Mouse (Mus musculus): ENCODE data around the gene Nudt14. TPM values are rescaled to one million over a fixed set of nuclear protein-coding genes. Genes with fewer than 3 reads are reported as not detected.

Nudt14 gene
- polyA plus RNA-seq, 1 experiment from 2014 or later, result 65.5 TPM

GRCm38 (mm10) chr12:112961872-112962271 is 19.9 kb upstream of the Nudt14 start:
- DNase-seq (ENCODE audit: low spot score), result no peak
- 77% methylated on average over 5 of the region's 5 CpGs for WGBS
- Histone ChIP-seq H3K9me3 (no peaks in the 10 kb centered on the region), H3K27ac (no peak overlapping the region), H3K27me3 (ENCODE audit: insufficient read depth, poor library complexity, severe bottlenecking) (no peaks in the 10 kb centered on the region), H3K4me3 (no peak overlapping the region), H3K36me3 (peaks cover 77% of the 10 kb centered on the region), H3K4me1 (peaks cover 19% of the 10 kb centered on the region)

DNA sequence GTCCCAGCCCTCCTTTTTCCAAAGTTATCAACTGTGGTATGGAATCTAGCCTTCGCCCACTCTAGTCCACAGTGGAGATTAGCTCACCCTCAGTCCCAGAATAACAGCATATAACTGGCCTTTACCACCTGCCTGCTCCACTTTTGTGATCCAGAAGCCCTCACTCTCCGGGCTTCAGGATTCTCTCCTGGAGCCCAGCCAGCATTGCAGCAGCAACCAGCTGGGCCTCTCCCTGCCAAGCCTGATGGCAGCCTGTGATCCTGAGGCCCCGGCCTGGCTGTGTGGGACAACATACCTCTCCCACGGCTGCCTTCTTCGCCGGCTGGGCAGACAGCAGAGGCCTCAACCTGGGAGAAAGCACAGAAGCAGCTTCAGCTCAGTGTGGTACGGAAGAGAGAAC is 19.5 kb upstream of the Nudt14 start:
- Histone ChIP-seq H3K27ac (no peak overlapping the region), H3K36me3 (peaks cover 76% of the 10 kb centered on the region)
- DNase-seq (ENCODE audit: low spot score), result no peak

GRCm38 (mm10) chr12:112959421-112959820 is 17.5 kb upstream of the Nudt14 start:
- no peak for DNase-seq (ENCODE audit: low spot score)
- Histone ChIP-seq H3K9me3 (no peaks in the 10 kb centered on the region), H3K4me1 (peaks cover 25% of the 10 kb centered on the region), H3K4me3 (no peak overlapping the region), H3K27me3 (ENCODE audit: insufficient read depth, poor library complexity, severe bottlenecking) (no peaks in the 10 kb centered on the region), H3K27ac (no peak overlapping the region), H3K36me3 (peaks cover 63% of the 10 kb centered on the region)
- WGBS, result 75% methylated on average over 8 of the region's 8 CpGs

More for the DNA sequence above, 19.5 kb upstream of the Nudt14 start:
- H3K4me1 ChIP-seq, result peaks cover 19% of the 10 kb centered on the region
- no peaks in the 10 kb centered on the region for H3K9me3 ChIP-seq
- no peak overlapping the region for H3K4me3 ChIP-seq
- WGBS, result 82% methylated on average over 7 of the region's 7 CpGs
- H3K27me3 ChIP-seq (ENCODE audit: insufficient read depth, poor library complexity, severe bottlenecking), result no peaks in the 10 kb centered on the region

DNA sequence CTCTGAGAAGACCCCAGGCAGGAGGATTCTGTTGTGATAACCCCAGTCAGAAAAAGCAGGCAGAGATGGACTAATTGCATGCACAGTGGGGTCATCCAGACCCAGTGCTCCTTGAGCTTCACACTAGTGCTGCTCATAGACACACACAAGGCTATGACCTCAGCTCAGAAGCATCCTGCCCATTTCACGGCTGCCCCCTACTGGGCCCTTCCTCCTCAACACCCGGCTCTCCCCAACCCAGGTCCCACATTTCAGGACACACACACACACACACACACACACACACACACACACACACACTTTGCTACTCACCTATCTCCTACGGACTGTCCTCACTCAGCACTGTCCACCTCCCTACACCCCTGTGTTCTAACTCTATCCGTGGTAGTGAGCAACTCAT is 16.4 kb upstream of the Nudt14 start:
- H3K27me3 ChIP-seq (ENCODE audit: insufficient read depth, poor library complexity, severe bottlenecking), result no peaks in the 10 kb centered on the region
- no peaks in the 10 kb centered on the region for H3K9me3 ChIP-seq
- WGBS, result 22% methylated on average over 4 of the region's 4 CpGs
- peaks cover 29% of the 10 kb centered on the region for H3K4me1 ChIP-seq
- peak overlapping the region; percentile 43 for H3K27ac ChIP-seq
- H3K36me3 ChIP-seq, result peaks cover 52% of the 10 kb centered on the region
- DNase-seq (ENCODE audit: low spot score), result peak; percentile 84
- H3K4me3 ChIP-seq, result no peak overlapping the region

DNA sequence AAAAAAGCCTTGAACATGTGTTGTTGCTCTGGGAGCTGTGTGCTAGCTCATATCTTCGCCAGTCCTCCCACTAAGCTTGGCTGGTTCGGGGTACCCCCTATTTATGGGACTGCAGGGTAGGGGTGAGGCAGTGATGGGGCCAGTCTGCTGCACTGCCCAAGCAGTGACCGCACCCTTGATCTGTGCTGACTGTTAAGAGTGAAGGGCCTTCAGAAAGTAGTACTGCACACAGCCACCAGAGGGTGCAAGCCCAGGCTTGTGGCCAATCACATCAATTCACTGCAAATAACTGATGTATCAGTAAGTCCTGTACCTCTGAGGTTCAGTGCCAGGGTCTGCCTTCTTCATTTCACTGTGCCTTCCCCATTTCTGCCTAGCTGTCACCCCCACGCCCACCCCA is 13.9 kb upstream of the Nudt14 start:
- 36% methylated on average over 4 of the region's 4 CpGs for WGBS
- H3K4me1 ChIP-seq, result peaks cover 54% of the 10 kb centered on the region
- H3K27ac ChIP-seq, result no peak overlapping the region
- H3K9me3 ChIP-seq, result no peaks in the 10 kb centered on the region
- peak; percentile 88 for DNase-seq (ENCODE audit: low spot score)
- peaks cover 27% of the 10 kb centered on the region for H3K36me3 ChIP-seq
- H3K27me3 ChIP-seq (ENCODE audit: insufficient read depth, poor library complexity, severe bottlenecking), result no peaks in the 10 kb centered on the region
- H3K4me3 ChIP-seq, result no peak overlapping the region

DNA sequence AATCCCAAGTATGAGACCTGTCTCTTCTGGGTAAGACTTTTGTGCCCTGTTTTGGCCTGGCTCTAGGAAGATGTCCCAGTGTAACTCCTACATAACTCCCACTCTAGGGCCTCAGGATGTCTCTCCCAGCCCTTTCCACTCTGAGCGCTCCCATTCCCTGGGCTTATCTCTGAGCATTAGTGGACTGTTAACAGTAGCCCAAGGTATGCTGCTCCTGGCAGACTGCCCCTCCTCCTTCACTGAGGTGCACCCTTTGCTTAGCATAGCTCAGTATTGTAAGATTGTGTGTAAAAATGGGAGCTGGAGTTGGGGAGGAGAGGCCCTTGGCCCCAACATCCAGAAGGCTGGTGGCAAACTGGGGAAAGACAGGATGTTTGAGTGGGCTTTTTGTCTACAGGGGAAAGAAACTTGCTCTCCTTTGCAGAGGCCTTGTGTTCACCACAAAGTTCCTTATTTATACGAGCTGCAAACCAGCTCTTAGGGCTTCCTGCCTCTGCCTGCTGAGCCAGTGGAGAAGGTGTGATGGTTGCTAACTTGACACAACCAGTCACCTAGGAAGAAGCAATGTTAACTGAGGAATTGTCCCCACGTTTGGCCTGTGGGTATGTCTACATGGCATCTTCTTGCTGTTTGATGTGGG is 11.1 kb upstream of the Nudt14 start:
- peaks cover 10% of the 10 kb centered on the region for H3K36me3 ChIP-seq
- WGBS, result 43% methylated on average over 3 of the region's 3 CpGs
- peaks cover 62% of the 10 kb centered on the region for H3K4me1 ChIP-seq
- no peak overlapping the region for H3K4me3 ChIP-seq
- no peak for DNase-seq (ENCODE audit: low spot score)
- no peaks in the 10 kb centered on the region for H3K9me3 ChIP-seq
- H3K27me3 ChIP-seq (ENCODE audit: insufficient read depth, poor library complexity, severe bottlenecking), result peaks cover 11% of the 10 kb centered on the region; the same call in 1 of the 2 replicates
- H3K27ac ChIP-seq, result peak overlapping the region; percentile 93; the same call in 1 of the 2 replicates

- no peak for DNase-seq (ENCODE audit: low spot score)
- H3K9me3 ChIP-seq, result no peaks in the 10 kb centered on the region
- H3K27me3 ChIP-seq (ENCODE audit: insufficient read depth, poor library complexity, severe bottlenecking), result peaks cover 16% of the 10 kb centered on the region; the same call in 1 of the 2 replicates
- peaks cover 63% of the 10 kb centered on the region for H3K4me1 ChIP-seq
- 53% methylated on average over 8 of the region's 8 CpGs for WGBS
- peaks cover 10% of the 10 kb centered on the region for H3K36me3 ChIP-seq
- no peak overlapping the region for H3K4me3 ChIP-seq
- peak overlapping the region; percentile 93; the same call in 1 of the 2 replicates for H3K27ac ChIP-seq
Measured at GRCm38 (mm10) chr12:112952433-112952832, 10.5 kb upstream of the Nudt14 start.

DNA sequence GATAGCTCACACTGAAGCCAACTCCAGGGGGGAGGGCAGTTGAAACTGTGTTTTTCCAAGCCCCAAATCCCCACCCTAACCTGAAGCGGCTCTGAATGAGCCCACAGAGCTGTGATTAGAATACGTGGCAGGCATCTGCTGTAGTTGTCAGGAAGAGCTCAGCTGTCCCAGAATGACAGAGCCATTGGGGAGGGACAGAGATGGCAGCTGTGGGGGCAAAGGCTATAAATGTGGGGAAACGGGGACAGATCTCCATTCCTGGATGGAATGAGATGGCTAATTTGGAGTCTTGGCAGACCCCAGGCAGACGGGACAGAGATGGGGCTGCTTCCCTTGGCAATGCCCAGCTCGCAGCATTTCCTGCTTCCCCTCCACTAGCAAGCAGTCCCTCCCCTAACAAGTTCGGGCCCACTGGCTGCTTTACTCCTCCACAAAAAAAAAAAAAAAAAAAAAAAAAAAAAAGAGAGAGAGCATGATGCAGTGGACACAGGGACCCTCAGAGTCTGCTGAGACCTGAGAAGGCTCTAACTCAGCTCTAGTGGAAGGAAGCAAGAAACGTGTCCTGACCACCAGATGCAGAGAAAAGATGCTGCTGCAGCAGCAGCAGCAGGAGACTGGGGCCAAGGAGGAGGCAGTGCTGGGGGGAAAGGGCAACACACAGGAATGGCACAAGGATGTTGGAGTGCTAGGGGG is 9.4 kb upstream of the Nudt14 start:
- Histone ChIP-seq H3K4me3 (peak overlapping the region; percentile 75; the same call in 1 of the 2 replicates), H3K36me3 (peaks cover 6% of the 10 kb centered on the region), H3K27ac (peak overlapping the region; percentile 93), H3K9me3 (no peaks in the 10 kb centered on the region), H3K27me3 (ENCODE audit: insufficient read depth, poor library complexity, severe bottlenecking) (peaks cover 20% of the 10 kb centered on the region; the same call in 1 of the 2 replicates), H3K4me1 (peaks cover 62% of the 10 kb centered on the region)
- WGBS, result 15% methylated on average over 7 of the region's 7 CpGs
- DNase-seq (ENCODE audit: low spot score), result no peak

DNA sequence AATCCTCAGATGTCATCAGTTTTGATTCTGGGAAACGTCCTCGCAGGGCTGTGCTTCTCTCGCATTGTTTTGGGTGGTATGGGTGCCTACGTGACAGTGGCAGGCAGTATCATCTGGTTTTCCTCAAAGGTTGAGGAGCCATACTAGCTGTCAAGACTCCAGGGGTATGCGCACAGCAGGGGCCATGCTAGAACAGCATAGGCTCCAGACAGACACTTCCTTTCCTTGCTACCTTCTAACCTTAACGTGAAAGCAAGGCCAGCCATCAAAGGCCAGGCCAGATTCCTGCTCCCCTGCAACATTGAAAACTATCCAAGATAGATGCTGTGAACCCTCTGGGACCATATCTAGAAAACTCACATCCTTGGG is 8.8 kb upstream of the Nudt14 start:
- peaks cover 20% of the 10 kb centered on the region; the same call in 1 of the 2 replicates for H3K27me3 ChIP-seq (ENCODE audit: insufficient read depth, poor library complexity, severe bottlenecking)
- WGBS, result 4% methylated on average over 6 of the region's 6 CpGs
- H3K9me3 ChIP-seq, result no peaks in the 10 kb centered on the region
- H3K27ac ChIP-seq, result peak overlapping the region; percentile 93
- H3K4me3 ChIP-seq, result peak overlapping the region; percentile 75
- peaks cover 5% of the 10 kb centered on the region for H3K36me3 ChIP-seq
- no peak for DNase-seq (ENCODE audit: low spot score)
- peaks cover 57% of the 10 kb centered on the region for H3K4me1 ChIP-seq

DNA sequence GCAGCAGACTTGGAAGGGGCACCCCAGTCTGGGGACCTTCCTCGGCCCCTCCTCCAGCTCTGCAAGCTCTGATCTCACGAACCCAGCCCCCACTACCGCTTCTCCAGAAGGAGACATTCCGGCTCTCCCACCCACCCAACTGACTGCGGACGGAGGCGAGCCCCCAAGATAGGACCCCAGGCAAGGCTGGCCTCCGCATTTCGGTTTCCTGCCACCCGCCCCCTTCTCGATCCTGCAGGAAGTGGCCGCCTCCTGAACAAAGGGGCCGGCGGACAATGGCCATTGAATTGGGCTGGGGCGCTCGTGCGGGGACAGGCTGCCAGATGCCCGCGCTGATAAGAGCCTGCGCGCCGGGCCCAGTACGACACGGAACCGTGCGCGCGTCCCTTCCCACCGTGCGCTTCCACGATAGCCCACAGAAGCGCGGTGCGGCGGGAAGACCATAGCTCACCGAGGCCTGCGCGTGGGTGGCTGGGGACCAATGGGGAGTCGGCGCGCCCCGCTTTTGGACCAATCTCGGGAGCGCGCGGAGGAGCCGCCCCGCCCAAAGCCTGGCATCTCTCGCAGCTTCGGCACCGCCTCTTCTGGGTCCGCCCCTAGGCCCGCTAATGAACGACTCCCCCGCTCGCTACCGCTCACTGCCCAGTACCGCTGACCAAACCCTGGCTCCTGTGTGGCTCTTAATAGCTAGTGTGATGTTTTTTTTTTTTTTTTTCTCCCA is 8.3 kb upstream of the Nudt14 start:
- Histone ChIP-seq H3K4me1 (peaks cover 57% of the 10 kb centered on the region), H3K27ac (peak overlapping the region; percentile 93), H3K9me3 (no peaks in the 10 kb centered on the region), H3K36me3 (peaks cover 5% of the 10 kb centered on the region), H3K4me3 (peak overlapping the region; percentile 75), H3K27me3 (ENCODE audit: insufficient read depth, poor library complexity, severe bottlenecking) (peaks cover 20% of the 10 kb centered on the region; the same call in 1 of the 2 replicates)
- under 1% methylated on average over 58 of the region's 58 CpGs for WGBS
- DNase-seq (ENCODE audit: low spot score), result peak; percentile 89

GRCm38 (mm10) chr12:112947307-112947706 is 5.4 kb upstream of the Nudt14 start:
- DNase-seq (ENCODE audit: low spot score), result no peak
- H3K27ac ChIP-seq, result peak overlapping the region; percentile 93; the same call in 1 of the 2 replicates
- peaks cover 47% of the 10 kb centered on the region for H3K4me1 ChIP-seq

DNA sequence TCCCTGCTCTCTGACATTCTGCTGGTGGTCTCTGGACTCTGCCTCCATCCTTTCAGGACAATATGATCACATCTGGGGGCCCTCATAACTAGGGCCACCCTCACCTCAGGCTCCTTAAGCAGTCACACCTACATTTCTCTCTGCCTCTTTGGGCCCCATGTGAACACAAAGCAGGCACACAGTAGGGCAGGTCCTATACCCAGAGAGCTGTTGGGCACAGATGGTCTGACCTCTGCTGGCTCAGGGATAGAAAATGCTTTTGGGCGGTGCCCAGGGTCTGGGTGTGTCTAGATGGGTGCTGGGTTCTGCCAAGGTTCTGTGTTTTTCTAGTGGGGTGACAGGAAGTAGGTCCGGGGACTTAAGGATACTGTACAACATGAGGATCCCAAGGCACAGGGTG is 1.7 kb upstream of the Nudt14 start:
- no peak overlapping the region for H3K27ac ChIP-seq
- H3K36me3 ChIP-seq, result no peaks in the 10 kb centered on the region
- no peaks in the 10 kb centered on the region for H3K9me3 ChIP-seq
- no peak for DNase-seq (ENCODE audit: low spot score)
- peaks cover 46% of the 10 kb centered on the region; the same call in 1 of the 2 replicates for H3K27me3 ChIP-seq (ENCODE audit: insufficient read depth, poor library complexity, severe bottlenecking)
- no peak overlapping the region for H3K4me3 ChIP-seq
- 72% methylated on average over 2 of the region's 2 CpGs for WGBS
- peaks cover 39% of the 10 kb centered on the region for H3K4me1 ChIP-seq

More at GRCm38 (mm10) chr12:112947307-112947706, 5.4 kb upstream of the Nudt14 start:
- 21% methylated on average over 4 of the region's 4 CpGs for WGBS
- Histone ChIP-seq H3K4me3 (no peak overlapping the region), H3K9me3 (no peaks in the 10 kb centered on the region), H3K36me3 (no peaks in the 10 kb centered on the region), H3K27me3 (ENCODE audit: insufficient read depth, poor library complexity, severe bottlenecking) (peaks cover 33% of the 10 kb centered on the region; the same call in 1 of the 2 replicates)

Data from heart, embryonic 10.5 days (tissue).